Mouse (Mus musculus): Measurements from ENCODE around the gene Cfap74. TPM values are rescaled to one million over a fixed set of nuclear protein-coding genes. Genes with fewer than 3 reads are reported as not detected.

Gene Cfap74
- total and polyA plus RNA-seq, 3 experiments = 0.39 to 1.0 TPM; not detected in 1

GRCm38 (mm10) chr4:155466080-155466479 lies 57.1 kb downstream of the Cfap74 start:
- Histone ChIP-seq H3K79me2 (ENCODE audit: control insufficient read depth, insufficient read depth, low read length, poor library complexity) (no peaks in the 10 kb centered on the region), H3K27me3 (ENCODE audit: control insufficient read depth in 1 of 2, insufficient read depth in 2 of 2, low read length in 2 of 2) (peaks cover 0 to 3% of the 10 kb centered on the region in 2 experiments; a peak in 3 of 4 replicates), H3K9ac (ENCODE audit: control insufficient read depth, low read depth, low read length, poor library complexity, severe bottlenecking) (no peak overlapping the region), H3K27ac (ENCODE audit: control insufficient read depth, low read depth, low read length) (no peak overlapping the region), H3K9me3 (replicated peaks; ENCODE audit: insufficient read depth, low read length) (no peaks in the 10 kb centered on the region), H3K4me1 (ENCODE audit: control insufficient read depth in 1 of 2, insufficient read depth in 2 of 2, low read length in 2 of 2) (0 out of 4 replicates have a peak, but pooled peaks cover 0 to 3% of the 10 kb centered on the region in 2 experiments), H3K36me3 (ENCODE audit: control insufficient read depth in 1 of 2, insufficient read depth in 2 of 2, low read length in 2 of 2) (no peaks in the 10 kb centered on the region), H3K4me3 (ENCODE audit: control insufficient read depth in 1 of 2, insufficient read depth in 1 of 2, low read depth in 2 of 2, low read length in 2 of 2) (no peak overlapping the region)
- TF ChIP-seq SMC3 (IDR thresholded peaks at IDR 0.05; ENCODE audit: low read depth, low read length) (no peak), MEF2A (IDR thresholded peaks at IDR 0.05; ENCODE audit: extremely low read depth, insufficient replicate concordance, low read depth, low read length, poor library complexity, severe bottlenecking) (no peak), ZKSCAN1 (IDR thresholded peaks at IDR 0.05; ENCODE audit: low read depth, low read length) (no peak), NELFE (IDR thresholded peaks at IDR 0.05; ENCODE audit: low read depth, low read length) (no peak), POLR2AphosphoS5 (IDR thresholded peaks at IDR 0.05; ENCODE audit: borderline replicate concordance, low read depth, low read length) (no peak), TAL1 (IDR thresholded peaks at IDR 0.05; ENCODE audit: low read length) (no peak), CTCF (IDR thresholded peaks at IDR 0.05 in 2 of 3, conservative IDR thresholded peaks at IDR 0.05 in 1 of 3; ENCODE audit: control insufficient read depth in 1 of 3, insufficient read depth in 1 of 3, low read depth in 2 of 3, low read length in 3 of 3, poor library complexity in 1 of 3, severe bottlenecking in 1 of 3) (no peak), E2F4 (IDR thresholded peaks at IDR 0.05; ENCODE audit: borderline replicate concordance, low read depth, low read length) (no peak), MAFK (IDR thresholded peaks at IDR 0.05; ENCODE audit: borderline replicate concordance, low read depth, low read length) (no peak), HCFC1 (IDR thresholded peaks at IDR 0.05; ENCODE audit: low read depth, low read length) (no peak), POLR2A (IDR thresholded peaks at IDR 0.05; ENCODE audit: control insufficient read depth in 1 of 2, insufficient read depth in 1 of 2, low read depth in 1 of 2, low read length in 2 of 2, poor library complexity in 1 of 2) (no peak), USF1 (IDR thresholded peaks at IDR 0.05; ENCODE audit: low read depth, low read length) (no peak), USF2 (IDR thresholded peaks at IDR 0.05; ENCODE audit: borderline replicate concordance in 1 of 2, insufficient read depth in 1 of 2, low read depth in 1 of 2, low read length in 2 of 2) (no peak), MYC (IDR thresholded peaks at IDR 0.05; ENCODE audit: low read depth, low read length) (no peak), MAZ (IDR thresholded peaks at IDR 0.05; ENCODE audit: low read depth, low read length) (no peak)
- no peak for DNase-seq (ENCODE audit: low read depth, low spot score)

GRCm38 (mm10) chr4:155467237-155468010 lies 58.4 kb downstream of the Cfap74 start:
- Histone ChIP-seq H3K4me3 (ENCODE audit: control insufficient read depth in 1 of 2, insufficient read depth in 1 of 2, low read depth in 2 of 2, low read length in 2 of 2) (no peak overlapping the region), H3K9me3 (replicated peaks; ENCODE audit: insufficient read depth, low read length) (no peaks in the 10 kb centered on the region), H3K27me3 (ENCODE audit: control insufficient read depth in 1 of 2, insufficient read depth in 2 of 2, low read length in 2 of 2) (peaks cover 0 to 1% of the 10 kb centered on the region in 2 experiments; a peak in 3 of 4 replicates), H3K27ac (ENCODE audit: control insufficient read depth, low read depth, low read length) (no peak overlapping the region), H3K9ac (ENCODE audit: control insufficient read depth, low read depth, low read length, poor library complexity, severe bottlenecking) (no peak overlapping the region), H3K36me3 (ENCODE audit: control insufficient read depth in 1 of 2, insufficient read depth in 2 of 2, low read length in 2 of 2) (no peaks in the 10 kb centered on the region), H3K4me1 (ENCODE audit: control insufficient read depth in 1 of 2, insufficient read depth in 2 of 2, low read length in 2 of 2) (0 out of 4 replicates have a peak, but pooled peaks cover 0 to 3% of the 10 kb centered on the region in 2 experiments), H3K79me2 (ENCODE audit: control insufficient read depth, insufficient read depth, low read length, poor library complexity) (no peaks in the 10 kb centered on the region)
- no peak for DNase-seq (ENCODE audit: low read depth, low spot score)
- TF ChIP-seq USF1 (IDR thresholded peaks at IDR 0.05; ENCODE audit: low read depth, low read length) (no peak), RCOR1 (IDR thresholded peaks at IDR 0.05; ENCODE audit: low read depth, low read length) (no peak), BHLHE40 (IDR thresholded peaks at IDR 0.05; ENCODE audit: borderline replicate concordance, low read depth, low read length) (no peak), HCFC1 (IDR thresholded peaks at IDR 0.05; ENCODE audit: low read depth, low read length) (no peak), GABPA (IDR thresholded peaks at IDR 0.05; ENCODE audit: low read depth, low read length) (no peak), MYC (IDR thresholded peaks at IDR 0.05; ENCODE audit: low read depth, low read length) (no peak), MEF2A (IDR thresholded peaks at IDR 0.05; ENCODE audit: extremely low read depth, insufficient replicate concordance, low read depth, low read length, poor library complexity, severe bottlenecking) (no peak), POLR2AphosphoS5 (IDR thresholded peaks at IDR 0.05; ENCODE audit: borderline replicate concordance, low read depth, low read length) (no peak), ELF1 (IDR thresholded peaks at IDR 0.05; ENCODE audit: low read depth, low read length) (no peak), USF2 (IDR thresholded peaks at IDR 0.05; ENCODE audit: borderline replicate concordance in 1 of 2, insufficient read depth in 1 of 2, low read depth in 1 of 2, low read length in 2 of 2) (no peak), JUND (IDR thresholded peaks at IDR 0.05; ENCODE audit: low read depth, low read length) (no peak), TBP (IDR thresholded peaks at IDR 0.05; ENCODE audit: low read depth, low read length) (no peak)
